ENCODE assay signal across 11 mouse cellular contexts in genomic region chr17:67159611-67160010, GRCm38 (mm10).
DNase-seq lines count a peak whose midpoint lies in the region.
"Had no signal": no experiment of that assay in that cellular context is flagged by ENCODE, and none has a peak within 500 bp of the region (broad histone marks: within the 10 kb centered on the region; RNA-seq: fewer than 3 reads in every experiment).

No protein-coding gene starts in this region.

- peak; percentile 5 to 6 for DNase-seq in adrenal gland, postnatal 36 days
- DNase-seq in adrenal gland, postnatal 14 days: no peak
- DNase-seq in kidney, adult 9 months: peak; percentile 11
- DNase-seq in kidney, adult 8-10 months: no peak
- DNase-seq in layer of hippocampus, adult 9-11 months: peak; percentile 65
- peak; percentile 53 for DNase-seq in lung, postnatal 36 days
- DNase-seq in ovary, postnatal 36 days (ENCODE audit: low spot score): no peak
- no peak for DNase-seq in frontal cortex, postnatal 10 days (ENCODE audit: low spot score in 2 of 2)
- DNase-seq: cerebellum, adult 9-10 months; right cerebral cortex, adult 18-20 months; spleen, adult 18-20 months had no signal

Comparison
In these comparisons a context has a peak if more than half of its experiments do, and no peak if none do; other contexts are left out.
1. DNase-seq: peak in adrenal gland, postnatal 36 days (2 of 2), kidney, adult 9 months (single experiment), layer of hippocampus, adult 9-11 months (single experiment) and lung, postnatal 36 days (single experiment); none in adrenal gland, postnatal 14 days (single experiment), kidney, adult 8-10 months (0 of 2), ovary, postnatal 36 days (single experiment) and frontal cortex, postnatal 10 days (0 of 2).